Mouse (Mus musculus): ENCODE data around the gene Ccdc92b. TPM values are rescaled to one million over a fixed set of nuclear protein-coding genes. Genes with fewer than 3 reads are reported as not detected.

Ccdc92b gene
- polyA plus RNA-seq, 1 experiment, result 0.58 TPM

- no peak for DNase-seq (ENCODE audit: low read depth, low spot score)
- 53% methylated on average over 5 of the region's 5 CpGs for WGBS
These were observed 9.3 kb upstream of the Ccdc92b start for GRCm38 (mm10) chr11:74610068-74610467.

GRCm38 (mm10) chr11:74610545-74611176, 8.7 kb upstream of the Ccdc92b start, which contains the start of gene Rap1gap2:
Gene Rap1gap2 (minus strand): TSS chr11:74610915.
- no peak for DNase-seq (ENCODE audit: low read depth, low spot score)

GRCm38 (mm10) chr11:74611437-74611836, 8.0 kb upstream of the Ccdc92b start:
- 10% methylated on average over 7 of the region's 7 CpGs for WGBS
- DNase-seq (ENCODE audit: low read depth, low spot score), result no peak

More at GRCm38 (mm10) chr11:74610545-74611176, 8.7 kb upstream of the Ccdc92b start, which contains the start of gene Rap1gap2:
- WGBS, result 2% methylated on average over 50 of the region's 50 CpGs

GRCm38 (mm10) chr11:74613428-74613827, 6.0 kb upstream of the Ccdc92b start:
- DNase-seq (ENCODE audit: low read depth, low spot score), result no peak
- 47% methylated on average over 4 of the region's 4 CpGs for WGBS

GRCm38 (mm10) chr11:74615571-74615970, 3.8 kb upstream of the Ccdc92b start:
- DNase-seq (ENCODE audit: low read depth, low spot score), result no peak
- WGBS, result 44% methylated on average over 5 of the region's 5 CpGs

- WGBS, result 7% methylated on average over 16 of the region's 16 CpGs
- DNase-seq (ENCODE audit: low read depth, low spot score), result no peak
These were observed 523 bp downstream of the Ccdc92b start for GRCm38 (mm10) chr11:74619956-74620300.

GRCm38 (mm10) chr11:74621974-74622669, 2.7 kb downstream of the Ccdc92b start:
- WGBS, result 69% methylated on average over 8 of the region's 8 CpGs

GRCm38 (mm10) chr11:74623693-74624092, 4.3 kb downstream of the Ccdc92b start:
- no peak for DNase-seq (ENCODE audit: low read depth, low spot score)

More at GRCm38 (mm10) chr11:74621974-74622669, 2.7 kb downstream of the Ccdc92b start:
- no peak for DNase-seq (ENCODE audit: low read depth, low spot score)

GRCm38 (mm10) chr11:74625333-74625732, 5.9 kb downstream of the Ccdc92b start:
- no peak for DNase-seq (ENCODE audit: low read depth, low spot score)

More at GRCm38 (mm10) chr11:74623693-74624092, 4.3 kb downstream of the Ccdc92b start:
- WGBS, result 33% methylated on average over 6 of the region's 6 CpGs

- DNase-seq (ENCODE audit: low read depth, low spot score), result no peak
- 74% methylated on average over 3 of the region's 3 CpGs for WGBS
These were observed 8.1 kb downstream of the Ccdc92b start for GRCm38 (mm10) chr11:74627481-74627880.

- WGBS, result 82% methylated on average over 7 of the region's 7 CpGs
- no peak for DNase-seq (ENCODE audit: low read depth, low spot score)
These were observed 12.7 kb downstream of the Ccdc92b start for GRCm38 (mm10) chr11:74631880-74632789.

- 64% methylated on average over 5 of the region's 5 CpGs for WGBS
- no peak for DNase-seq (ENCODE audit: low read depth, low spot score)
These were observed 15.3 kb downstream of the Ccdc92b start for GRCm38 (mm10) chr11:74634490-74635275.

GRCm38 (mm10) chr11:74637486-74637885, 18.1 kb downstream of the Ccdc92b start:
- DNase-seq (ENCODE audit: low read depth, low spot score), result no peak

GRCm38 (mm10) chr11:74637971-74638790, 18.8 kb downstream of the Ccdc92b start:
- WGBS, result under 1% methylated on average over 85 of the region's 86 CpGs
- DNase-seq (ENCODE audit: low read depth, low spot score), result no peak

More at GRCm38 (mm10) chr11:74637486-74637885, 18.1 kb downstream of the Ccdc92b start:
- WGBS, result 25% methylated on average over 8 of the region's 8 CpGs

- DNase-seq (ENCODE audit: low read depth, low spot score), result no peak
- WGBS, result 6% methylated on average over 9 of the region's 9 CpGs
These were observed 19.5 kb downstream of the Ccdc92b start for GRCm38 (mm10) chr11:74638791-74639411.

- DNase-seq (ENCODE audit: low read depth, low spot score), result no peak
- 23% methylated on average over 1 of the region's 1 CpGs for WGBS
These were observed 20.2 kb downstream of the Ccdc92b start for GRCm38 (mm10) chr11:74639628-74640027.

- no peak for DNase-seq (ENCODE audit: low read depth, low spot score)
- WGBS, result 56% methylated on average over 1 of the region's 1 CpGs
These were observed 28.6 kb downstream of the Ccdc92b start for GRCm38 (mm10) chr11:74647966-74648365.

- WGBS, result 9% methylated on average over 1 of the region's 1 CpGs
- DNase-seq (ENCODE audit: low read depth, low spot score), result no peak
These were observed 29.3 kb downstream of the Ccdc92b start for GRCm38 (mm10) chr11:74648676-74649075.

Measured in large intestine, adult 2 months (tissue).